Mouse (Mus musculus) lung, embryonic 14.5 days (tissue): Measurements from ENCODE around the gene Popdc3. TPM values are rescaled to one million over a fixed set of nuclear protein-coding genes. Genes with fewer than 3 reads are reported as not detected.

Experiments
- ATAC-seq: fragments of 200-750 bp; cut with Nextera tagmentation; 2 replicates; pipeline ENCODE4 v1.8.0; 2017; ENCODE audit warnings: mild to moderate bottlenecking, moderate TSS enrichment, moderate library complexity; ENCODE audit not compliant: insufficient read depth
- DNase-seq: peaks from one replicate; pipeline ENCODE4 v3.0.0-alpha.2; 2015
- H3K27ac ChIP-seq: fragments of 300-500 bp; sonication (generic); 2 replicates; pipeline ENCODE4 v1.5.1; 2014; ENCODE audit warnings: low read depth, mild to moderate bottlenecking, moderate library complexity
- H3K27me3 ChIP-seq: fragments of 300-500 bp; sonication (generic); 2 replicates; pipeline ENCODE4 v1.6.1; 2014; ENCODE audit warnings: low read length, control low read depth; ENCODE audit not compliant: insufficient read depth
- H3K36me3 ChIP-seq: fragments of 300-500 bp; sonication (generic); 2 replicates; pipeline ENCODE4 v1.6.1; 2014; ENCODE audit warnings: control low read depth; ENCODE audit not compliant: insufficient read depth
- H3K4me1 ChIP-seq: fragments of 300-500 bp; sonication (generic); 2 replicates; pipeline ENCODE4 v1.6.1; 2014; ENCODE audit warnings: antibody characterized with exemption, control low read depth; ENCODE audit not compliant: insufficient read depth
- H3K4me2 ChIP-seq: fragments of 300-500 bp; sonication (generic); 2 replicates; pipeline ENCODE4 v1.6.1; 2014; ENCODE audit warnings: mild to moderate bottlenecking
- H3K4me3 ChIP-seq: fragments of 300-500 bp; sonication (generic); 2 replicates; pipeline ENCODE4 v1.5.1; 2014; ENCODE audit warnings: low read depth, low read length
- H3K9ac ChIP-seq: fragments of 300-500 bp; sonication (generic); 2 replicates; pipeline ENCODE4 v1.6.1; 2014
- H3K9me3 ChIP-seq: fragments of 300-500 bp; sonication (generic); 2 replicates; pipeline ENCODE4 v1.6.1; 2016; ENCODE audit warnings: low read depth, low read length, control low read depth
- CTCF ChIP-seq: IDR thresholded peaks from 2 replicates; pipeline ENCODE4 v1.5.1; 2016; ENCODE audit warnings: antibody characterized with exemption, low read depth
- WGBS: fragments of 180-500 bp; shearing (Covaris S2); extraction: QIAGEN DNeasy Blood & Tissue Kit; methylation state at CpG from one replicate; pipeline ENCODE4 v1.1.7; 2014; 5-methylcytosine and 5-hydroxymethylcytosine counted together
- polyA plus RNA-seq: library from polyadenylated mRNA; unstranded; fragments of >200 nt; fragmentation: Nextera tagmentation; extraction: Ambion mirVana; gene quantifications from 2 replicates; pipeline ENCODE4 v1.2.1, GENCODE M21; 2014

The Popdc3 gene
- polyA plus RNA-seq, 1 experiment from 2014 or later, result 0.45 TPM

DNA sequence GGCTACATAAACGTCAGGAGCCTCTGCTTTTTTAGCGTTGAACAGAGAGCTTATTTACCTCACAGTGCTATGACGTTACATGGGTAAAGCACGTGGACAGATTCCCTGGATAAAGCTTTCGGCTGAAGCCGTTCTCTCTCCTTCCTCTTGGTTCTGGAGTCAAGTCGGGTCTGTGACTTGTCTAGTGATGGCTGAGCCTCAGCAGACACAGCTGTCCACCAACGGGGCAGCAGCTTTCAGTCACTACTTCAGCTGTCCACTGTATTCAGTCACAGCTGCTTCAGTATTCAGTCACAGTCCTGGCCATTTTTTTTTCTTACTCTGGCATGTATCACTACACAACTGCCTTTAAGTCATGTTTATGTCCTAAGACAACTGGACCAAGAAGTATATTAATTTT is 4.0 kb upstream of the Popdc3 start:
- no peaks in the 10 kb centered on the region for H3K9me3 ChIP-seq
- WGBS, result 64% methylated on average over 8 of the region's 8 CpGs
- DNase-seq (peak; percentile 3), ATAC-seq (no peak)
- H3K9ac ChIP-seq, result no peak overlapping the region
- H3K36me3 ChIP-seq, result no peaks in the 10 kb centered on the region
- no peak overlapping the region for H3K4me2 ChIP-seq
- no peak for TF ChIP-seq CTCF
- H3K4me3 ChIP-seq, result no peak overlapping the region
- no peak overlapping the region for H3K27ac ChIP-seq
- no peaks in the 10 kb centered on the region for H3K4me1 ChIP-seq
- H3K27me3 ChIP-seq, result no peaks in the 10 kb centered on the region

DNA sequence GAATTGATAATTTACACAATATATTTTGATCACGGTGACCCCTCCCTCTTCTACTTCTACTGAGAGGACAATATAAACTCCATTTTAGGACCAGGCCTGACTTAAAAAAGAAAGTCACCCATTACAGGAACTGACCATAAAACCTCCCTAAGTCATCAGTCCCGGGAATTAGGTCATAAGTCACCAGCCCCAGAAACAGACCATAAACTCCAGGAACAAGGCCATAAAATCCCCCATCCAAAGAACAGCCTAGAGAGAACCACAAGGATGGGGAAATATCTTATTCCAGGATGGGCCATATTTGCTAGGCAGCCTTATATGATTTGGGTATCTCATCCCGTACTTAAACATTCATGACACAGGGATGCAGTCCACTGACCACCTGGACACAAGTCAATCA is 3.6 kb upstream of the Popdc3 start:
- no peak for ATAC-seq
- 79% methylated on average over 3 of the region's 3 CpGs for WGBS
- Histone ChIP-seq H3K9ac (no peak overlapping the region), H3K9me3 (no peaks in the 10 kb centered on the region), H3K4me1 (no peaks in the 10 kb centered on the region), H3K36me3 (no peaks in the 10 kb centered on the region), H3K27me3 (no peaks in the 10 kb centered on the region), H3K4me2 (no peak overlapping the region), H3K27ac (no peak overlapping the region), H3K4me3 (no peak overlapping the region)
- DNase-seq, result no peak
- TF ChIP-seq CTCF, result no peak

DNA sequence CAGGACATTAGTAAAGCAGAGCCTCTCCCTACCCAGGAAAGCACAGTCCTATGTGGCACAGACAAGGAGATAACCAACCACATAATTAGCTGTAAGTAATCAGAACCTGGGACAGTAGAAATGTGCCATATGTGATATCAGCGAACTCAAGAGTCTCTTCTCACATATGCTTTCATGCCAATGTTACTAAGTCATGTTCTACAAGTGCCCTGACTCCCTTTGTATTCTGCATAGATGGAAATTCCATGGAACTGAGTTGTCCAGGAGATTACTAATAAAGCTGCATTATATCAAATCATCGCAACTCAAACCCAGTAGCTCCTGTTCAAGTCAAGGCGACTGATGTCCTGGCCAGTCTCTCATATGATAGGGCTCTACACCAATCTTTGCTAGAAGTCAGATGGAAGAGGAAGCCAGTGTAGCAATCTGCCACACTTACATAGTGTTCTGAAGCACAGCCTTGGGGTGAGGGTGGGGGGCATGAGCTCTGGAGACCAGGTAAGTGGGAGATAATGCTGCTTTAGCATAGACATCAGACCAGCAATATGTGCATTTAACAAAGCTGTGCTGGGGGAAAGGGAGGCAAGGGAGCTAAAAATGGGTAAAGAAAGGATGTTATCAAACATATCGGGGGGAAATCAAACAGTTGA is 2.9 kb downstream of the Popdc3 start:
- Histone ChIP-seq H3K9me3 (no peaks in the 10 kb centered on the region), H3K27me3 (no peaks in the 10 kb centered on the region), H3K36me3 (no peaks in the 10 kb centered on the region), H3K27ac (no peak overlapping the region), H3K4me3 (no peak overlapping the region), H3K4me1 (no peaks in the 10 kb centered on the region), H3K9ac (no peak overlapping the region), H3K4me2 (no peak overlapping the region)
- TF ChIP-seq CTCF, result no peak
- ATAC-seq, result no peak
- WGBS, result 84% methylated on average over 4 of the region's 4 CpGs
- DNase-seq, result no peak

DNA sequence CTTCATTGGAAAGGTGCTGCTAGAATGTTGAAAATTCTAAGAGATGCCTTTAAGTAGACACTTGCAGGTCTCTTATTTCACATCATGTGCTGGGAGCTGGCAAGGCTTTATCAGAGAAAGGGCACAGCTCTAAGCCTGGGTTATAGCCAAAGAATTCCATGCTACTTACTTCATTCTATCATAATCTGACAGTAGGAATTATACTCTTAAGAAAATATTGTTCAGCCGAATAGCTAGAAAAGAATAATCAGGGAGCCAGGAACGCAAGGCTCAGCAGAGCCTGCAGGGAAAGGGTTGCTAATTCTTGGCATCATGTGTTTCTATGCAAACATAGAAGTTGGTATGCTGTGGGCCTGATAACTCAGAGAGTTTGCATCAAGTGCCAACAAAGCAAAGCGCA is 3.4 kb downstream of the Popdc3 start:
- no peaks in the 10 kb centered on the region for H3K36me3 ChIP-seq
- H3K9ac ChIP-seq, result no peak overlapping the region
- H3K9me3 ChIP-seq, result no peaks in the 10 kb centered on the region
- no peak overlapping the region for H3K4me2 ChIP-seq
- no peak for TF ChIP-seq CTCF
- 68% methylated on average over 3 of the region's 3 CpGs for WGBS
- DNase-seq, result peak; percentile 15
- no peaks in the 10 kb centered on the region for H3K4me1 ChIP-seq
- no peak overlapping the region for H3K27ac ChIP-seq
- H3K27me3 ChIP-seq, result no peaks in the 10 kb centered on the region
- no peak overlapping the region for H3K4me3 ChIP-seq
- peak; percentile 31; the same call in 1 of the 2 replicates for ATAC-seq

DNA sequence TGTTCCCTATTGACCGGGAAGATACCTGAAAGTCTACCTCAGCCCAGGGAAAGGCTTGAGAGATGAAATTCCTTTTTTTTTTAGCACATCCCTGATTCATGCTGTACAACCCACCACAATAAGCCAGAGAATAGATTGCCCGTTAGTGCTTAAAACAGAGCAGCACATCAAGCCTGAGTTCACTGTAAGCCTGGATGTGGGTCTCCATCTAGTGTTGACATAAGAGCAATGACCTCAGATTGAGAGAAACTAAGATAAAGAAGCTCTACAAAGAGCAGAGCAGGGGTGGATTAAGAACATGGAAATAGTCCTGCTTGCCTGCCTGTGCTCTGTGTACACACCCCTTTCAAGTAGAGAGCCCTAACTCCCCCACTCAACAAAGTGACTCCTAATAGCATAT is 7.6 kb downstream of the Popdc3 start:
- DNase-seq, result no peak
- H3K27ac ChIP-seq, result no peak overlapping the region
- no peaks in the 10 kb centered on the region for H3K4me1 ChIP-seq
- no peak overlapping the region for H3K9ac ChIP-seq
- no peaks in the 10 kb centered on the region for H3K27me3 ChIP-seq
- no peaks in the 10 kb centered on the region for H3K9me3 ChIP-seq
- H3K36me3 ChIP-seq, result no peaks in the 10 kb centered on the region
- no peak overlapping the region for H3K4me3 ChIP-seq
- WGBS, result 81% methylated on average over 2 of the region's 2 CpGs
- no peak overlapping the region for H3K4me2 ChIP-seq
- ATAC-seq, result no peak
- no peak for TF ChIP-seq CTCF

DNA sequence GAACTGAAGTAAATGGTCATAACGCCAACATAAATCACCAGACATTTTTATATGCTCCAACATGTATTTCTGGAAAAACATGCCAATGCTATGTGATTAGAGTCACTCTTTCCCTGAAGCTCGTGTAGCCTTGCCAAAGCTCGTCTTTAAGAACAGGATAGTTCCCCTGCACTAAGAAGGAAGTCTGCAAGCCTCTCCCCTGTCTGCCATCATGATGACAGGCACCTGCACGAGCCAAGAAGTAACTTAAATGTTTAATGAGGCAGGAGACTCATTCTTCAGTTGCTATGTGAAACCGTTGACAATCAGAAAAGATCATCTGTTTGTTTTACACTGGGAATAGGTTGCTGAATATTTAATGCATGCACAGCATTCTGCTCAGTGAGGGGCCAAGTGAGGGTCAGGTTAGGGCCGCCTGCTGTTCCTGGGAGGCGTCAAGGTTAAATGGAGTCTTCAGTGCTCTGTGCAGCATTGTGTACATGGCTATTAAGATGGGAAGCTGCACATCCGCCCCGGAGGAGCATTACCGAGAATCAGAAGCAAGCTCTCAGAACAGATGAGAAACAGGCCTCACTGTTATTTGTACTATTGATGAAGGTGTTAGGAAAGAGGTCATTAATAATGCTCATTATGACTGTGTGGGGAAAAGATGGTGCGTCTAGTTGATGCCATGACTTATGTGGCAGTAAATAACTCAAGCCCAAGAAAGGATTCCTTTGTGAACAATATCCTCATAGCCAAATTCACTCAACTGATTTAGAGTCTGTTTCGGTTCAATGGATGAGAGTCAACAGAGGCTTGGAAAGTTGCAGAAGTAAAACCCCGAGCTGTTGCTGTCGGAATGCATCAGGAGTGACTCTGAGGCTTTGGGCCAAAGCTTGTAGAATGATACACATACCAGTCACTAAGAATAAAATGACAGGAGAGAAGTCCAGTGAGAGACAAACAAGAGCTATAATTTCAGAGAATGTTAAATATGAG is 15.7 kb downstream of the Popdc3 start:
- no peaks in the 10 kb centered on the region for H3K27me3 ChIP-seq
- 62% methylated on average over 14 of the region's 14 CpGs for WGBS
- DNase-seq (no peak), ATAC-seq (no peak)
- no peak overlapping the region for H3K4me3 ChIP-seq
- no peak overlapping the region for H3K27ac ChIP-seq
- H3K9me3 ChIP-seq, result no peaks in the 10 kb centered on the region
- no peak overlapping the region for H3K4me2 ChIP-seq
- no peak for TF ChIP-seq CTCF
- H3K36me3 ChIP-seq, result no peaks in the 10 kb centered on the region
- H3K4me1 ChIP-seq, result no peaks in the 10 kb centered on the region
- no peak overlapping the region for H3K9ac ChIP-seq

DNA sequence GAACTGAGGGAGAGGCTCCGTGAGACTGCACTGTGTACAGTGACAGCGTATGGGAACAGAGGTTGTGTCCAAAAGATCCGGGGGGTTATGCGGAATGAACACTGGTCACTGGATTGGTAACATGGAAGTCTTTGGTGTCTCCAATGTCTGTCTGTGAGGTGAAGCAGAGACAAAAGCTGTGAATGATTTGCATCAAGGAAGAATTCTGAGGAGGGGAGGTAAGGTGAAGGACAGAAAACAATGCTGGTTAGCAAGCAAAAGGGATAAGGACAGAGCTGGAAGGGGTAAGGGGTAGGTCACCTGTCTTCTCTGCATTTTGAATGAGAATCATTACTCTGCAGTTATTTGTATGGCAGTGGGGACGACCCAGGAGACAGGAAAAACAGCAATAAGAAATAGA is 16.6 kb downstream of the Popdc3 start:
- Histone ChIP-seq H3K4me2 (no peak overlapping the region), H3K4me3 (no peak overlapping the region), H3K4me1 (no peaks in the 10 kb centered on the region), H3K27me3 (no peaks in the 10 kb centered on the region), H3K27ac (no peak overlapping the region), H3K9me3 (no peaks in the 10 kb centered on the region), H3K9ac (no peak overlapping the region), H3K36me3 (no peaks in the 10 kb centered on the region)
- 68% methylated on average over 5 of the region's 5 CpGs for WGBS
- no peak for TF ChIP-seq CTCF
- DNase-seq, result no peak
- ATAC-seq, result no peak
